Mouse (Mus musculus) R1 (cell line): ENCODE data around the gene Sec24d.

Source experiments
- DNase-seq: peaks from one replicate; pipeline ENCODE4 v3.0.0-alpha.2; 2018; ENCODE audit warnings: low read depth, low spot score

Sec24d gene

DNA sequence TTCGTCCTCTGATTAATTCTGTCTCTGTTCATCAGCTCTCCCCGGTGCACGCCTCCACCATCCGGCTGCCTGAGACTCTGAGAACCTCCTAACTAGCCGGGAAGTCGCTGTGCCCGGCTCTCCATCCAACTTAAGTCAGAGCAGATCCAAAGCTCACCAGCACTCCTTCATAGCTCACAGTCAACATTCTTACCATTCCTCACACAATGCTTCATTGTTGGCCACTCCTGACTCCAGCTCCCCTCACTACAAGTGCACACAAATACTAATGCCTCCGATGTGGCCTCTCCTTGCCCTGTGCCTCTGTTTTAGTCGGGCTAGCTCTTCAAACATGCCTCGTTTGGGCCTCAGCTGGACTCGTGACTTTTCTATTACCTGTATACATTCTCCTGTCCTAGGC is 29.4 kb downstream of the Sec24d start:
- peak; percentile 86 for DNase-seq

DNA sequence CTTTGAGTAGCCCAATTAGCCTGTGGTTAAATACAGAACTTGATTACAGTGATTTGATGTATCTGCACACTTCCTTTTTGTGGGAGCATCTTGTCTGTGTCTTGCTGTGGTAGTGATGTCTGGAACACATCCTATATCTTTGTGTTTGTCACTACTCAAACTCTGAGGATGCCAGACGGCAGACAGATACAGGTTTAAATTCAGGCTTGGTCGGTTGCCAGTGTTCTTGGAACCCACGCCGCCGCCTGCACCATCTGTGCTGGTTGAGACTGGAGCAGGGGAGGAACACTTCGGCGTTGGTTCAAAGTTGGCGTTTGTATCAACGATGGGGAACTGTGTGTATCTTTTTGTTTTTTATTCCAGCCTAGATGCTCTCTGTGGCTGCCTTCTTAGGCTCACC is 31.0 kb downstream of the Sec24d start:
- DNase-seq = no peak

DNA sequence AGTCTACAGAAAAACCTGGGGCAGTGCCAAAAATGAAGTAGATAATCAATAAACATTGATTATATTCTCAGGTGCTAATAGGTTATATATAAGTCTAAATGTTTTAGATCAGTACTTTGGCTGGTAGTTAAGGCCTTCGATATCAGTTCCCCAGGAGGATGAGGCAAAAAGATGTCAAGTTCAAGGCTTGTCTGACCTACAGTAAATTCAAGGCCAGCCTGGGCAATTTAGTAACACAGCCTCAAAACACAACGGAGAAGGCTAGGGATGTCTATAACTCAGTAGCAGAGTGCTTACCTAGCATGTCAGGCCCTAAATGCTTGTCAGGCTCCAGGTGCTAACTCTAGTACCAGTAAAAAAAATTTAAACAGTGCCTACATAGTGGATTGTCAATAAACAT is 34.3 kb downstream of the Sec24d start:
- no peak for DNase-seq

DNA sequence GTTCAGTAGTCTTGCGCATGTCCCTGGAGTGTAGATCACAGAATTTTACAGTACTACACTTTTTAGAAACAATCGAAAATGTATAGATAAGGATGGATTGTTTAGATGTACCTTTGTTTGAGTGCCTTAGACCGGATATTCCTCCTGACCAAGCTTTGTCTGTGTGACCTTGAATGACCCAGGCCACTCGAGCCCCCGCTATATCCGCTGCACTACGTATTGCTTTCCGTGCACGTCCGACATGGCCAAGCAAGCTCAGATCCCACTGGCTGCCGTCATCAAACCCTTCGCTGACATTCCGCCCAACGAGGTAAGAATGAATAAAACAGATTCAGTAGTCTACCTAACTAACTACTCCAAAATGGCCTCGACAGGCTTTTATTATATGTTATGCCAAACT is 38.4 kb downstream of the Sec24d start:
- DNase-seq = peak; percentile 58

DNA sequence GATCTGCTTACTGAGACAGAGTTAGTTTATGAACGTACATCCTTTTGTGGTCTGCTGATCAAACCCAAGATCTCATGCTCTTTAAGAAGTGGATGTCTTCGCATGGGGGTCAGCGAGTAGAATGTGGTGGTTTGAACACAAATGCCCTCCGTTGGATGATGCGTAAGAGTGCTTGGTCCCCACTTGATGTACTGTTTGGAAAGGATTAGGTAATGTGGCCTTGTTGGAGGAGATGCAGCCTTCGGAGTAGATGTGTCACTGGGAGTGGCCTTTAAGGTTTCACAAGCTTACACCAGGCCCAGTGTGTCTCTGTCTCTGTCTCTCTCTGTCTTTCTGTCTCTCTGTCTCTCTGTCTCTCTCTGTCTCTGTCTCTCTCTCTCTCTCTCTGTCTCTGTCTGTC is 40.2 kb downstream of the Sec24d start:
- no peak for DNase-seq

DNA sequence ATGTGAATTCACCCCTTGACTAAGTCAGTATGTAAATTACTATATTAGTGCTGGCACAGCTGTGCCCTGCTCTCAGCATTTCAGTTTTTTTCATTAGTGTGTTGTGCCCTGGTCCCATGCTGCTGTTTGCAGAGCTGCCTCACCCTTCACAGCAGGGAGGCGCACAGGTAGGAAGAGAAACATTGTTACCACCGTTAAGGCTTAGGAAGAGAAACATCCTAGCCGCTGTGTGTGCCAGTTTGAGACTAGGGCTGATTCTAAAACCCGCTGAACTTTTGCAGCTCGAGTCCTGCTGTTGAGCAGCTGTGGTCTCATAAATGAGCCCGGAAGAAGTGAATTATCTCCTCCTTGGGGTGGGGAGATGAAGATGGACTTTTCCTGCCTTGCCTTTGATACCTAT is 41.9 kb downstream of the Sec24d start:
- no peak for DNase-seq

DNA sequence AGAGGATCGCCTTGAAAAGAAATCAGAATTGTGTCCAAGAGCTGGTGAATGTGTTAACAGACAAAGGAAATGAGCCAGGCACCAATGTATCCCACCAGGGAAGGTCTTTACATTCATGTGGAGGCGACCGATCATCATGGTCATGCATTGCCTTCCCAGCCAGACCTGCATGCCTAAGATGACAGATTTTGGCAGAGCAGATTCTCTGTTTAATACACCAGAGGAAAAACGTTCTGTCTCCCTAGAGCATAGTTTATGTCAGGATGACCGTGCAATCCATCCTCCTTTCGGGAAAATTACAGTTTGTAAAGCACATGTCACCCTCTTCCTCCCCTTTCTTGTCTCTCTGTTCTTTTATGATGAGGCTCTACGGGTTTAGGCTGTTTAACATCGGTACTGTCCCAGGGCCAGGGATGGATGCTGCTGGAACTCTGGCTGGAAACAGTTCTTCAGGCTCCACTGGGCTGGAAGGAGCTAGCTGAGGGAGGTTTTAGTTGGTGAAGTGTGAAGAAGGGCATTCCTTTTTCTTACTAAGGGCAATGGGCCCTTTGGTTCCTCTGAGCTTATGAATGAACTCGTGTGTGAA is 45.3 kb downstream of the Sec24d start:
- DNase-seq = no peak

DNA sequence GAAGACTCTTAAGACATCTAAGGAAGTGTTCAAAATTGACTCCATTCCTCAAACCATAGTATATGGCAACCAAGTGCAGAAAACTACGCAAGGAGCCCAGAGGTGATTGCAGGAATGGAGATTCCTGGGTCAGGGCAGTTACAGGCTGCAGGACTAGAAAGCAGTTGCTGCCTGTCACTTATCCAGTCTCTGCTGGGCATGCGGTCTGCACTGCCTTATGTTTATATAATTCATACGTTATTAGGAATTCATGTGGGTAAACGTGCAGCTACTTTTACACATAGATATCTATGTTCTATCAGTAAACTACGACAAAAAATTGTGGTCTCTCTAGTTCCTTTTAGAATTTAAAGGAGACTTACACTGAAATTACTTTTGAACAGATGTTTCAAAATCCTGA is 46.2 kb downstream of the Sec24d start:
- DNase-seq = no peak

DNA sequence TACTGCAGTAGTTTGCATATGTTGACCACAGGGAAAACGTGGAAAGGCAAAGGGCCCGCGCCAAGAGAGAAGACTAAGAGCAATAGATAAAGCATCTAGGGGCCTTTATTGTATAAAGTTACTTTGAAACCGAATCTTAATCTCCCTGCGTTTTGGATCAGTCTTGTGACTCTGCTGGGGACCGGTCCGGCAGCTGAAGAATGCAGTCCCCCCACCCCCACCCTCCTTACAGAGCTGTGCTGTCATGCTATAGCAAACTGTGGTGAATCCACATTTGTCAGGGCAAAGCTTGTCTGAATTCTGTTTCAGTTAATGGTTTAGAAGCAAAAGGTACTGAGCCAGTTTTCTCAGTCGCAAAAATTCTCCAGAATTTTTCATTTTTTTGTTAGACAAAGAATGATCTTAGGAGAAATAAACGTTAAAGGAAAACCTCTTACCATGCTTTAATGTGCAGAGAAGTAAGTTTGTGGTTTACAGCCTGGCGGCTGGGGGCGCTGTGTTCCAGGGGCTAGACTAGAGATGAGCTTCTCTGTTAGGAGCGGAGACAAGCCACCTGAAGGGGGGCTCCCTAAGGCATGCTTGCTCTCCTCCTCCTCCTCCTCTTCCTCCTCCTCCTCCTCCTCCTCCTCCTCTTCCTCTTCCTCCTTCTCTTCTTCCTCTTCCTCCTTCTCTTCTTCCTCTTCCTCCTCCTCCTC is 46.8 kb downstream of the Sec24d start:
- peak; percentile 44 for DNase-seq

DNA sequence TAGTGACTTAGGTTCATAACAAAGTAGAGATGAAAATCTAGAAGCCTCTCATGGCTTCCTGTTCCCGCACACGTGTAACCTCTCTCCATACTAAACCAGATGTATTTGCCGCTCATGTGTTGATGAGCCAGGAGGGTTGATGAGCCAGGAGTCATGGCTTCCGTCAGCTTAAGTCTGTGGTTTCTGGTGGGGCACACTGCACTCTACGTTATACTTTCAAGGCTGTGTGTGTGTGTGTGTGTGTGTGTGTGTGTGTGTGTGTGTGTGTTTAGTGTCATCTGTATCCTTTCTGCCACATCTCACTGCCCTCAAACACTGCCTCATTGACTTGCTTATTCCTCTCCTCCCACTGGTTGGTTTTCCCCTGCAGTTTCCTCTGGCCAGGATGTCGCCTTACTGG is 48.8 kb downstream of the Sec24d start:
- no peak for DNase-seq

DNA sequence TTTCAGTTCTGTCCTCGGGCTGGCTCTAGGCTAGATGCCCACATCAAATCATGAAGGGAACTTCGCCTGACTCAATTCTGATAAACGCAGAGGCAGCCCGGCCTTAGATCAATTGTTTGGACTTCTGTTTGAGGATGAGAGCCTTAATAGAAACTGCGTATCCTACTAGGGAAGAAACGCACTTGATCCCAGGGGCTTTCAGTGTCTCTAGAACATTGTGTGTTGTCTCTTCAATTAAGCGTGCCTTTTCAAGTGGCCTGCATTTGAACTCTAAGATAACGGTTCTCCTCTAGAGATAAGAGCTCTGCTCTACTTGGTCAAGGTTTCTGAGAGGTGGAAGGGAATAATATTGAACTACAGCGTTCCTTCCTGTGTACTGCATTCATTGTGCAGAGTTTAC is 49.8 kb downstream of the Sec24d start:
- no peak for DNase-seq

DNA sequence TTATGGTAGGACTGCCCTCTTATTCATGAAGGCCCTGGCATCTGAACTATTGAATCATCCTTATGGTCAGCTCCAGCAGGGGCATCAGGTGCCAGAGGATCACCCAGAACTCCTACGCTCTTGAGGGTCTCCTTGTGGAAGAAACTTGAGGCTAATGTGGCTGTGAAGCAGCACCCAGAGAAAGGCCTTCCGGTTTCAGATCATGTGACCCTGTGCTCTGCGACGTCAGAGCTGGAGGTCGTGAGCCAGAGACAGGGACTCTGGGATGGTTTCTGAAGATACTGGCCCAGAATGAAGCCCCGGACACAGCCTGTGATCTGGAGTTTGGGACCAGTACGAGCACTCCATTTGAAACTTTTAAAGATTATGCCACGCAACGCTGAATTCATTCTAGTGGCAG is 53.1 kb downstream of the Sec24d start:
- peak; percentile 67 for DNase-seq

DNA sequence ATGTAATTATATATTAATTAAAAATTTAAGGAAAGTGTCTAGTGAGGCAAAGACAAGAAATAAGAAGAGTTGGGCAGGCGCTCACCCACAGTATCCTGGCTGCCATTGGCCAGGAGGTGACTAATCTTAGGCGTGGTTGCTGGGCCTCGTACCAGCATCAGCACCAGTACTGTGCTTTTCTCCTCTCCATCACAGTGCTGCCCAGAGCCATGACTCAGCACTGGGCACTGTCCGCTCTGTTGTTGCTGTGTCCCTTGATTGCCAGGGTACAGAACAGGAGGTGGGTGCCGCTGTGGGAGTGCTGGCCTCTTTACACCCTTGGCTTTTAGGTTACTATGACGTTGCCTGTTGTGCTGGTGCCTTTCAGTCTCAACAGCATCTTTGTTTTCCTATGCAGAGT is 54.4 kb downstream of the Sec24d start:
- no peak for DNase-seq

DNA sequence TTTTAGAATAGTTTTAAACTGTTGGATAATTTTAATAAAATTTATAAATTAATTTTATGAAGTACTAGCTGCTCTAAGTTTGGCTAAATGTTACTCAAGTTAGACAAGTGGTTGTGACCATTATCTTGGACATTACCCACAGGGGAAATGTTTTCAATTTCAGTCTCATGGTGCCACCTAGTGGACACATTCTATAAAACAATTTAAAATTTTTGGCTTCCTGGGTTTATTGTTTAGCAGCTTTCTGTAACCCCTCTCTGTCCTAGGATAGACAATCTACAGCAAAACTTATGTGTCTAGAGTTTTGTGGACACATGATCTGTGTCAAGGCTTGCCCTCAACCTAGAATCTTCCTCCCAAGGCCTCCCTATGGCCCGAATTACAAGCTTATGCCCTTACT is 54.9 kb downstream of the Sec24d start:
- DNase-seq = peak; percentile 55

DNA sequence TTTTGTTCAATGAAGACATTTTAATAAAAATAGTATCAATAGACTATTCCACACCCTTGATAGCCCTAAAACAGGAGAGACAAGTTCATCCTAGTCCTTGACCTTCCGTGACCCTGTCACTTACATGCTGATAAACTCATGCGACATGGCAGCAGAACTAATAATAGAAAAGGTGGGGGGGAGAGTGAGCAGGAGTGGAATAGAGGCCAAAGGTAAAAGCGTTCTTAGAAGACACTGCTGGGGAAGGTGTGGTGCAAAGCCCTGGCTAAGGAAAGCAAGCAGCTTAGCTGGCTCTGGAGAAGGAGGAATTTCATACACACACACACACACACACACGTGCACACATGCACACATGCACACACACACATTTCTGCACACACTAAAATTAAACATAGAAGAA is 57.1 kb downstream of the Sec24d start:
- no peak for DNase-seq

DNA sequence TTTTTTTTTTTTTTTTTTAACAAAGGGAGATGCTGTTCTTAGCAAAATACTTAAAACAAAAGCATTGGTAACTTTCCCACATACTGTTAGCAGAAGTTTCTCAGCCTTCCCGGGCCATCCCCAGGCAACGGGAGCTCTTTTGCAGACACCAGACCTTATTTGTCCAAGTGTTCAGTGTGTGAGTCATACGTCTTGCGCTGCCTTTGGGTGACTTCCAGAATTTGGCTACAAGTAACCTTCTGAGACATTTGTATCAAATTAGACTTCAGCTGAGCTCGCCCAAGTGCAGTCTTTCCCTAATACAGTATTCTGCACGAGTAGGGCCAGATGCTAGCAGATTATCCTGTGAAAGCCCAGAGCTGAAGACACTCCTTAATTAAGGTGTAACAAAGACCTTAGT is 62.0 kb downstream of the Sec24d start:
- no peak for DNase-seq

DNA sequence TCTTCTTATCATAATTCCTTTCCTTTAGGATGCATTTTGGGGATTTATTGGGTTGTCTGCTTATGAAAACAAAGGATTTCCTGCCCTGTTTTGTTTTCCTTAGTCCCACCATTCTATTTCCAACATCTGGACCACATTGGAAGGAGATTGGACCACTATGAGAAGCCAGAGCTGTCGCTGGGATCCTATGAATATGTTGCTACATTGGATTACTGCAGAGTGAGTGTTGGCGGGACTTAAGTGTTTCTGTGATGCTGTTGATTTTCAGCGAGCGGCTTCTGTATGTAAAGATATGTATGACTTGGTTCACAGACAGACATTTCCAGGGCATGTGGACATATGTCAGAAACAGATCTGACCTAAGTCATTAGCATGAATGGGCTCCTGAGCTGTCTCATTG is 63.0 kb downstream of the Sec24d start:
- DNase-seq = no peak

DNA sequence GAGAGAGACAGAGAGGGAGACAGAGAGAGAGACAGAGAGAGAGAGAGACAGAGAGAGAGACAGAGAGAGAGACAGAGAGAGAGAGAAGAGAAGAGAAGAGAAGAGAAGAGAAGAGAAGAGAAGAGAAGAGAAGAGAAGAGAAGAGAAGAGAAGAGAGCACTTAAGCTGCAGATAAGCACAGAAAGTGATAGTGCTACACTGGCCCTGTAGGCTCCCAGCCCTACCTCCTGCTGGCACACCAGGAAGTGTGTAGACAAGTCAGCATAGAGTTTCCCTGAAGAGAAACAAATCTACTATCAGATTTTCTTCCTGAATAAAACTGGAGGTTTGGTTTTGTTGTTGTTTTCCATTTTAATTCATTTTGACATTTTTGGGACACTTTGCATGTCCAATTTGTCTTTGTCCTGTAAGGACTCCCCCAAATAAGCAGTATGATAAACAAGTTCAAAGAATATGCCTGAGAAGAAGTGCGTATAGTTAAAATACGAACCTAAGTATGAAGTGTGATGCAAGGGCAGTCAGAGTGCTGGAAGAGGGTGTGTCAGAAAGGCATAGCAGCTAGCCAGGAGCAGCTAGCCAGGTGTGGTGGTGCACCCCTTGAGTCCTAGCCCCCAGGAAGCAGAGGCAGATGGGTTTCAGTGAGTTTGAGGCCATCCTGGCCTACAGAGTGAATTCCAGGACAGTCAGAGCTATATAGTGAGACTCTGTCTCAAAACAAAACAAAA is 65.2 kb downstream of the Sec24d start:
- DNase-seq = no peak

DNA sequence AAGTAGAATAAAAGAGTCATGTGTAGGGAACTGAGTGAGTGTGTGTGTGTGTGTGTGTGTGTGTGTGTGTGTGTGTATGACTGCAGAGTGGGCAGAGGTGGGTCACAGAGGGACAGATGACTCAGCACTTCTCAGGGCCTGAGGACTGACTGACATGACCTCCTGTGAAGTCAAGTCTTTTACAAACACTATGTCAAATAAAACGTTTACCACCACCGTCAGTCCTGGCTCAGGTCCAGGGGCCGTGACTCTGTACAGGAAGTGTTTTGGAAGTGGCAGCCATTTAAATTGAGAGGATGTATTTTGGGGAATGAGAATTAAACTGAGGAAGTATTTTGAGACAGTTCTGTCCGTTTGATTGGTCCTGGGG is 65.8 kb downstream of the Sec24d start:
- peak; percentile 46 for DNase-seq

DNA sequence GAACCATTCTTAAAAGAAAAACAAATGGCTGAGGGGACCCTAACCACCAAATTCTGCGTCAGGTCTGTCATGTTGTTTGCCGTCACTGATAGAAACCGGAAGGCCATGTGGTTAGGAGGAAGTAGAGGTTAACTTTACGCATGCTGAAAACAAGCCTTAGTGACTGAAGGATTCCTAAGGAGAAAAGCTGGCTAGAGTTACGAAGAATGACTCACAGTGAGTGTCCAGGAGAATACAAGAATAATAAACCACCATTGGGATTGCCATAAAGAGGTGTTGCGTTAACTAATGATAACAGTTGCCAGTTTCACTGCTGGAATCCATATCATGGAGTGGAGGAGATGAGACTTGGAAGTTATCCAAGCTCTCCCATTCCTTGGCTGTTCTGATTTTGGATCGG is 67.7 kb downstream of the Sec24d start:
- no peak for DNase-seq

DNA sequence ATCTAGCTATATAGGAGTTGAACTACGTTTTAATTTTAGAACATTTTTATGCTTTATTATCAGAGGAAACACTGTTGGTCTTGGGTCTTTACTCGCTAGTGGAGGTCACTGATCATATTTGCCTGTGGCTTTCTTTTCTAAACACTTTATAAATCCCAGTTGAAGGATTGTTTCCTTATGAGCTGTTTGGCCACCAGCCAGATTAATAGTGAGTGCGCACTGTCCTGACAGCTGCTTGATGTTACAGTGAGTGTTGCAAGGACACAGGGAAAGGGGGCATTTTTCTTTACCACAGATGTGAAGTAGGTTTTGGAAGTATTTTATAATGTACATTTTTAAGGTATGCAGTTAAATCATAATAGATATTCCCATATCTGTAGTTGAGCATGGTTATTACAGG is 68.2 kb downstream of the Sec24d start:
- no peak for DNase-seq

DNA sequence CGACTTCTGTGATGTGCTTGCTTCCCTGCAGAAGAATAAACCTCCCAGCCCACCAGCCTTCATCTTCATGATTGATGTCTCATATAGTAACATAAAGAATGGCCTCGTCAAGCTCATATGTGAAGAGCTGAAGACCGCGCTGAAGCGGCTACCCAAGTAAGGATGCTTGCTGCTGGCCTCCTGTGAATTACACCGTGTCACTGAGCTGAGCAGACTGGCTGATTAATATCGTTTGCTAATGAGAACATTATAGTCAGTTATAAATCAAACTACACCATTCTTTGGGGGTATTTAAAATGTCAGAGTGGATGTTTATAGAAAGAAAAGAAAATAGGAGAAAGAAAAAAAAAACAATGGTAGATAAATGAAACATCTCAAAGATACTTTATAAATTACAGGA is 69.2 kb downstream of the Sec24d start:
- DNase-seq = no peak

DNA sequence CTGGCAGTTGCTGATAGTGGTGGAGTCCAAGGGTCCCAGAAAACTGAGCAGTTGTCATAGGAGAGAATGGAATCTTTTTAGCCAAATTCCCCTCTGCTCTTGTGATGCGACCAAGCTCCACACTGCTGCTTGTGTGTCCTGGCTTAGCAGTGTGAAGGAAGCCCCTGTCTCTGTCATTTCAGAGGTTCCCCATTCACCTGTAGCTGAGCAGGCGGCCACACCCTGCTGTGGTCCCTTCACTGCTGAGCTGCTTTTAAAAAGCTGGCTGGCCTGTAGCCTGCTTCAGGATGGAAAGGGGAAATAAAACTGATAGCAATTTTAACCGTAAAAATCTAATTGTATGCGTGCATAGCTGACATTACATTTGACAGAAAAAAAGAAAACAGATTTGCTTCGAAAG is 69.7 kb downstream of the Sec24d start:
- no peak for DNase-seq
